Mouse (Mus musculus) liver, embryonic 11.5 days (tissue): ENCODE measurements around the gene Olfr486. TPM values are rescaled to one million over a fixed set of nuclear protein-coding genes. Genes with fewer than 3 reads are reported as not detected.

Source experiments
- ATAC-seq: fragments of 200-750 bp; cut with Nextera tagmentation; replicated peaks from 2 replicates; pipeline ENCODE4 v1.8.0; 2017; ENCODE audit warnings: moderate number of reproducible peaks, mild to moderate bottlenecking, moderate TSS enrichment, moderate library complexity; ENCODE audit not compliant: low FRiP score
- DNase-seq: peaks from one replicate; pipeline ENCODE4 v3.0.0-alpha.2; 2017; ENCODE audit warnings: low spot score
- H3K27ac ChIP-seq: fragments of 300-500 bp; sonication (generic); 2 replicates; pipeline ENCODE4 v1.5.1; 2014; ENCODE audit warnings: mild to moderate bottlenecking, low read depth, low read length, control low read depth
- H3K27me3 ChIP-seq: fragments of 300-500 bp; sonication (generic); replicated peaks from 2 replicates; pipeline ENCODE4 v1.6.1; 2014; ENCODE audit warnings: low read length, mixed read lengths; ENCODE audit not compliant: control insufficient read depth, insufficient read depth
- H3K36me3 ChIP-seq: fragments of 300-500 bp; sonication (generic); 2 replicates; pipeline ENCODE4 v1.6.1; 2014; ENCODE audit warnings: mild to moderate bottlenecking, low read length, moderate library complexity, mixed read lengths; ENCODE audit not compliant: control insufficient read depth, insufficient read depth
- H3K4me1 ChIP-seq: fragments of 300-500 bp; sonication (generic); replicated peaks from 2 replicates; pipeline ENCODE4 v1.6.1; 2014; ENCODE audit warnings: low read length, mixed read lengths; ENCODE audit not compliant: control insufficient read depth, insufficient read depth
- H3K4me2 ChIP-seq: fragments of 300-500 bp; sonication (generic); 2 replicates; pipeline ENCODE4 v1.6.1; 2014; ENCODE audit warnings: mild to moderate bottlenecking, control low read depth, moderate library complexity
- H3K4me3 ChIP-seq: fragments of 300-500 bp; sonication (generic); 2 replicates; pipeline ENCODE4 v1.5.1; 2014; ENCODE audit warnings: low read depth, low read length, control low read depth
- H3K9ac ChIP-seq: fragments of 300-500 bp; sonication (generic); 2 replicates; pipeline ENCODE4 v1.6.1; 2014; ENCODE audit warnings: low read depth, low read length, control low read depth
- H3K9me3 ChIP-seq: fragments of 300-500 bp; sonication (generic); 2 replicates; pipeline ENCODE4 v1.6.1; 2016; ENCODE audit warnings: low read length, inconsistent platforms, mixed read lengths; ENCODE audit not compliant: control insufficient read depth
- polyA plus RNA-seq: library from polyadenylated mRNA; unstranded; fragments of >200 nt; fragmentation: Nextera tagmentation; extraction: Ambion mirVana; gene quantifications from 2 replicates; pipeline ENCODE4 v1.2.1, GENCODE M21; 2014

Gene Olfr486
- polyA plus RNA-seq, 1 experiment from 2014 or later: not detected

DNA sequence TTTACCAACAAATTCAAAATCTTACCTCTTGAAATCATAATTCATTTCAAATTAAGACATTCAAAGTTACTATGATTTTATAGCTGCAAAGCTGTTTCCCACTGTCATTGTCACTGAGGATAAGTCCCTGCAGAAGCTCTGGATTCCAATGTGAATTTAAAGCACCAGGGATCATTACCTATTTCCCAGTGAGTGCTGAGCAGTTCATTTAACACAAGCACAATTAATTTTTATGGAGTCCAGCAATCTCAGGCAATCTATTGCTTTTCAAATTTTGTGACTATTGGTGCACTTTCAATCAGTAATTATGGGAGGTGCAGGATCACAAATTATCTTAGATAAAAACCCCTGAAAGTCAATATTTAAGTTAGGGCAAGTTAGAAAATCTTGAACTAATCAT, 45.2 kb downstream of the Olfr486 start, which contains the start of gene Olfr484:
TSS of gene Olfr484 (minus strand) at position 101 of the 400 bp plus-strand sequence.
- no peaks in the 10 kb centered on the region for H3K27me3 ChIP-seq
- DNase-seq (no peak), ATAC-seq (no peak)
- no peaks in the 10 kb centered on the region for H3K4me1 ChIP-seq
- H3K36me3 ChIP-seq: no peaks in the 10 kb centered on the region
- no peak within 1 kb of the TSS for H3K4me2 ChIP-seq
- no peak within 1 kb of the TSS for H3K4me3 ChIP-seq
- no peaks in the 10 kb centered on the region for H3K9me3 ChIP-seq
- H3K27ac ChIP-seq: no peak within 1 kb of the TSS
- no peak within 1 kb of the TSS for H3K9ac ChIP-seq

Other genes with a start within 250 kb of the Olfr486 start
- not detected in 2 replicates for gene Olfr473, start 242.3 kb downstream of the Olfr486 start, polyA plus RNA-seq
- not detected in 2 replicates for gene Olfr474, start 218.1 kb downstream of the Olfr486 start, polyA plus RNA-seq
- gene Olfr476, start 207.9 kb downstream of the Olfr486 start, polyA plus RNA-seq: not detected in 2 replicates
- gene Olfr477, start 186.0 kb downstream of the Olfr486 start, polyA plus RNA-seq: not detected in 2 replicates
- not detected in 2 replicates for gene Olfr478, start 138.8 kb downstream of the Olfr486 start, polyA plus RNA-seq
- gene Olfr479, start 122.0 kb downstream of the Olfr486 start, polyA plus RNA-seq: not detected in 2 replicates
- not detected in 2 replicates for gene Olfr480, start 105.4 kb downstream of the Olfr486 start, polyA plus RNA-seq
- not detected in 2 replicates for gene Olfr481, start 92.9 kb downstream of the Olfr486 start, polyA plus RNA-seq
- not detected in 2 replicates for gene Olfr482, start 75.2 kb downstream of the Olfr486 start, polyA plus RNA-seq
- gene Olfr483, start 71.9 kb downstream of the Olfr486 start, polyA plus RNA-seq: not detected in 2 replicates
- gene Olfr484, start 45.3 kb downstream of the Olfr486 start, polyA plus RNA-seq: not detected in 2 replicates
- gene Olfr485, start 12.9 kb downstream of the Olfr486 start, polyA plus RNA-seq: not detected in 2 replicates
- not detected in 2 replicates for gene Olfr487, start 41.9 kb upstream of the Olfr486 start, polyA plus RNA-seq
- not detected in 2 replicates for gene Olfr488, start 85.6 kb upstream of the Olfr486 start, polyA plus RNA-seq
- gene Olfr490, start 116.2 kb upstream of the Olfr486 start, polyA plus RNA-seq: not detected in 2 replicates
- not detected in 2 replicates for gene Olfr491, start 140.7 kb upstream of the Olfr486 start, polyA plus RNA-seq
- gene Olfr492, start 150.9 kb upstream of the Olfr486 start, polyA plus RNA-seq: not detected in 2 replicates
- not detected in 2 replicates for gene Olfr493, start 174.2 kb upstream of the Olfr486 start, polyA plus RNA-seq
- gene Olfr494, start 192.6 kb upstream of the Olfr486 start, polyA plus RNA-seq: not detected in 2 replicates
- gene Olfr495, start 220.4 kb upstream of the Olfr486 start, polyA plus RNA-seq: not detected in 2 replicates
- not detected in 2 replicates for gene Olfr497, start 247.7 kb upstream of the Olfr486 start, polyA plus RNA-seq